Mouse (Mus musculus) embryo, embryonic 10.5 days (tissue): ENCODE measurements at regions not wholly inside any gene's neighbourhood (a gene's known extent, or its start where the extent isn't known, plus 50 kb on each side); places are given as distances from the start of the nearest gene placed in this dataset.
A peak's percentile ranks its signal among the peaks of the same experiment; 100 is the strongest.
"Not testable (repeated sequence)": the region's sequence is repeated elsewhere in the genome, so short reads cannot be mapped to it uniquely, and the experiment has no call there.

Experiments
- DNase-seq: peaks from one replicate; pipeline ENCODE4 v3.0.0-alpha.2; 2015; ENCODE audit warnings: low spot score

DNA sequence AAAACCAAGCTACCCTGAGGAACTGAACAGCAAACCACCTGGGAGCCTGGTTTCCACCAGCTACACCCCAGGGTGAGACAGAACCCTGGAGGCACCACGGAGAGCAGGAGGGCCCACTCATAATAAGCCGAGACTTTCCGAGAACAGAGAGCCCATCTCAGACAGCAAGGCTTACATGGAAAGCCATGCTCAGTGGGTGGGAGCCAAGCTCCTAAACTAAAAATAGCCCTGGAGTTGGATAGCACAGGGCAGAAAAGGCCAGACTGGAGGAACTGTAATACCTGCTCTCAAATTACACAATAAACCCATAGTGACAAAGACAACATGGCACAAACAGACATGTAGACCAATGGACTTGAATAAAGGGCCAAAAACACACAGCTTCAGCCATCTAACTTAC is 69.9 kb downstream of the Fbxo4 start:
- no peak for DNase-seq

DNA sequence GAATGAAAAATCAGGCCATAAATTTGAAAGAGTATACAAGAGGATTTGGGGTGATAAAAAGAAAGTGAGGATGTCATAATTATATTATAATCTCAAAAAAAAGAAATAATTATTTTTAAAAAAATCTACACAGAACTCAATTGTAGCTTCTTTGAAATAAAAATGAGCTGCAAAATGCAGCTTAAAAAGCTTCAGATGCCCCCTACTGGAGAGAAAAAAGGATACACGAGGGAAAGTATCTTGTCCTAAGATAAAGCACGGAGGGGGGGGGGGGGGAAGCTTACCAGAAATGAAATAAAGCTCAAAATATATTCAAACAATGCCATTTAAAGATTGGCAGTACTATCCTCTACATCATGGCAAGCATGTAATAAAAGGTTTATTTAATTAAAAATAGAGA is 70.7 kb downstream of the Fbxo4 start:
- DNase-seq: peak; percentile 54

DNA sequence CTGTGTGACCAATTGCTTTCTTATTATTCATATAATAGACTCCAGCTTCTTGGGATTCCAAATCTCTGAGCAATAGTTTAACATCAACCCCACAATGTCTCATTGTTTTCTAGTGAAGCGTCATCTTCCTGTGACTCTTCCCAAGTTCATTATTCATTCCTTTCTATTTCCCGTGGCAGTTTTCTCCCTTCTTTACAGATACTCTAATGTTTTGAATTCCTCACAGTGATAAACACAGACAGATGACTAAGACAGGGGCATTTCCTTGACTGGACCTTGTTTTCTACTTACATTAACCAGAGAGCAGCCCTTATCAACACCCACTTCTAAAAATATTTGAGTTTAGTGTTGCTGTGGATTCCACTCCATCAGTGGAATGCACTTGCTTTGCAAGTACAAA is 73.8 kb downstream of the Fbxo4 start:
- no peak for DNase-seq

DNA sequence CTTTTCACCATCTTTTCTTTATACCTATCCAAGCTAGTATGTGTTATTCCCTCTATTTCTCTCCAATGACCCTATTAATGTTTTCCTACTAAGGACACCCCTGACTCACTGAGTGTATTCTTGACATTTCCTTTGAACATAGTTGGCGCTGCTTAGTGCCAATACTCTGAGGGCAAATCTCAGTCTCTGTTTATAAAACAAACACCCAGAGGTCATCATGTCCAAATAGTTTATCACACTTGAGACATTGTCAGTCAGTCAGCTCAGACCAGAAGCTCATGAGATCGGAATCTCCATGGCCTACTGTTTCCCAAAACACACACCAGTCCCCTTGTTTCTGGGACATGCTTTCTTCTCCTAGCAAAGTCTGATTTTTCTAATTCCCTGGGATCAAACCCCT is 100.9 kb downstream of the Fbxo4 start:
- peak; percentile 7 for DNase-seq

DNA sequence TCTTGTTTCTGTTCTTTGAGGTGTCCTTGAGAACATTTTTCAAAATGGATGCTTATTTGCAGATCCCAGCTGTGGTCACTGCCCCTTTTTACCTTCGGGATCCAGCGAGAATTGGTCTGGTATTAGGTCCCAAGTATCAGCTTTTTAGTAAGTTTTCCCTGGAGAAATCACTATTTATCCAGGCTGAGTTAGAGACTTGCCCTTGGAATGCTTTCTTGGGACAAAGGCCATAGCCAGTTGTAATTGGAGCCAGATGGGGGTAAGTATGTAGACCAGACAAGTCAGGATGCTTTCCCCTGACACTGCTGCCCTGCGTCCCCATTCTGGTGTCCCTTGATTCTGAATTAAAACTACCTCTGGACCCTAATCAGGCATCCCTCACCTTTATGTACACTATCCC is 101.9 kb downstream of the Fbxo4 start:
- DNase-seq: peak; percentile 44

DNA sequence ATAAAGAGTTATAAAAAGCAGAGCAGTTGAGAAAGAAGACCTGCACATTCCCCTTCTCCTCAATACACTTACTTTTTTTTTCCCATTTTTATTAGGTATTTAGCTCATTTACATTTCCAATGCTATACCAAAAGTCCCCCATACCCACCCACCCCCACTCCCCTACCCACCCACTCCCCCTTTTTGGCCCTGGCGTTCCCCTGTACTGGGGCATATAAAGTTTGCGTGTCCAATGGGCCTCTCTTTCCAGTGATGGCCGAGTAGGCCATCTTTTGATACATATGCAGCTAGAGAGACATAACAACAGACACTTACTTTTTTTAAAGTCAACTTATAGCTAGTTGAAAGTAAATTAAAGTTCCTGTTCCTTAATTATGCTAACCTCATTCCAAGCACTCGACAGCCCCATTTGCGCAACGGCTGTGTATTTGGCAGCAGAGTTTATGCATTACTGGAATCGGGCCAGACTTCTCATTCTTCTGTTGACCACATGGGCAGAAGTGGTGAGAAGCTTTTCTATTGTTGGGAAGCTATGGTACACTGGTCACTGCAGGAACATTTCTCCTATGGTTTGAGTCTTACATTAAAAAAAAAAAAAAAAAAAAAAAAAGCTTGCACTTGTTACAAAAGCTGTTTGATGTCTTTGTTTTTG is 104.0 kb downstream of the Fbxo4 start:
- not testable (repeated sequence) for DNase-seq

DNA sequence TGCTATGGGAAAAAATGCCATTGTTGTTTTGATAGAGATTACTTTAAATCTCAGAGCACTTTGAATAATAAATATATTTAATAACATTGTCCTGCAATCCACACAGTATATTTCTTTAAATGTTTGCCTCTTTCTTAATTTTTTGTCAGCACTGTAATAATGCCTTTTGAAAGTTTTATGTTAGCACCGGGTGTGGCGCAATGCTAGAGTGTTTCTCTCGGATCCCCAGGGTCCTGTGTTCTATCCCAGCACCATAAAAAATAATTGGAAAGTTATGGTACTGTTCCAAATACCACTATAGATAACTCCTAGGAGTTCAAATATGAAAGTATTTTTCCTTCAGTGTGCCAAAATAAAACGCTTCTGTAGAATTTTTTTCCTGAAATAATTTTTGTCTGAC is 147.6 kb downstream of the Fbxo4 start:
- no peak for DNase-seq

DNA sequence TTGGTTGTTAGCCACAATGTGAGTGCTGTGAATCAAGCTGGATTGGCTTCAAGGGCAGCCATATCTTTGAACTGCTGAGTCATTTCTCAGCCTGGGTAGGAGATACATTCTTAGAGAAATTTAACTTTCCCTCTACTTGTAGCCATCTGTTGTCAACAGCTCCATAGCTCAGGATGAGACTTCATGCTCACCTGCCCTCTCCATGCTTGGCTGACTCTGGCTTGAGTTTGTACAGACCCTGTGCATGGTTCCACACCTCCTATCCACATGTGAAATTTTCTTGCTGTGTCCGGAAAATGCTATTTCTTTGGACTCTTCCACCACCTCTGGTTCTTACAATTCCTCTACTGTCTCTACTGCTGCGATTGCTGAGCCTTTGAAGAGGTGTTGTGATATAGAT is 173.9 kb downstream of the Fbxo4 start:
- no peak for DNase-seq

DNA sequence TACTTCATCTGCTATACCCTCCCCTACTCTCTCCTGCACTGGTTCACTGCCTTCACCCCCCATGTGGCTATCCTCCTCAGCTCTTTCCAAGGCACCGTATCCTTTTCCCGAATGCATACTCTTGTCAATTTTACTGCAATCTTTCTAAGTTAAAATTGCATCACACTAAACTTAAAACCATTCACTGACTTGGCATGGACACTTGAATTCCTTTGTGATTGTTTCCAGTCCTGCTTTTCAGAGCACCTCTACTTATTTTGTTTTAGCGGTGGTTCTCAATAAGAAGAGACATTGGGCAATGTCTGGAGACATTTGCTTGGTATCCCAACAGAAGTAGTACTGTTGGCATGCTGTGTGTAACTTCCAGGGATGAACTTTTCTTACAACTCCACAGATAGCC is 192.6 kb upstream of the Ghr start:
- DNase-seq: no peak

DNA sequence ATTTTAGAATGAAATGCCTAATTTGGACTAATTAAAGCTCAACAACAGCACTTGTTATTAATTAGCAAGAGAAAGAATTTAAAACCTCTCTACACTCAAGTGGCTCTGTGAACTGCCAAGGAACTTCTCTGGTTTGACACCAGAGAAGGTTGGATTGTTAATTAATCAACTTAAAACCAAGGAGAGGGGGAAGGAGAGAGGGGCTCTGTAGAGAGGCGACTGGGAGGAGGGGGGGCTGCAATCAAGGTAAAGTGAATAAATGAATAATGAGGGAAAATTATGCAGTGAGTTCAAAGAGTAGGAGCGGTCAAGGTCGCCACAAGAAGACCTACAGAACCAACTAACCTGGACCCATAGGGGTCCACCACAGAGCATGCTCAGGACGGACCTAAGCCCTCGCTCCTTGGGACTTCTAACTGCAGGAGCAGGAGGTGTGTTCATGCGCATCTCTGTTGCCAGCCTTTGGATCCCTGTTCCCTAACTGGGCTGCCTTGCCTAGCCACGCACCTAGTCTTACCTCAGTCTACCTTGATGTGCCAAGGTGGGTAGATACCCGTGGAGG is 189.0 kb upstream of the Ghr start:
- DNase-seq: no peak

DNA sequence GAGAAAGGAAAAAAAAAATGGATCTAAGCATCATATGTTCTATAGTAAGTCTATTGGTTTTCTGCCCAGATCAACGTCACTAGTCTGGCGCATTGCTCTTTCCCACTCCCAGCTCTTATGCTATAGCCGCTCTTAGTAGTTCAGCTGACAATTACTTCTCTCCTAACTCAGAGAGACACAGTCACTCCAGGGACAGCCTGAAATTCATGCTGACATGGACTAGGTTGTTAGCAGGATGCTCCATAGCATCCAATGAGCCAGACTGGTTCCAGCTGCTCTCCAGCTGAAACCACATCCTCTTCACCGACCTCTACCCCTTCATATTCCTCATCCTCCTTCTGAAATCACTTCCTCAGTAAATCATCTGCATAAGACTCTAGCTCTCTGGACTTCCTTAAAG is 187.0 kb upstream of the Ghr start:
- DNase-seq: no peak

DNA sequence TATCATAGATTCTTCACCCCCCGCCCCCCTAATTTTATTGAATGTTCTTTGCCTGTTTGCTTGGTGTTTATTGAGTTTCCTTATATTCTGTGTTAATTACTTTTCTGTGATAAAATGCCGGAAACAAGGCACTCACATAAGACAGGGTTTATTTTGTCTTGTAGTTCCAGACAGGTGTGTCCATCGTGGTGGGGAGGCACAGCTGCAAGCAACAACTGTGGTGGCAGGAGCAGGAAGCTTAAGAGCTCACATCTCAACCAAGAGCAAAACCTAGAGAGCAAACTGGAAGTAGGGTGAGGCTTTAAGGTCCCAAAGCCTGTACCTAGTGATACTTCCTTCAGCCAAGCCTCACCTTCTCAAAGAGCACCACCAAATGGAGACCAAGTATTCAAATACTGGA is 181.4 kb upstream of the Ghr start:
- no peak for DNase-seq

DNA sequence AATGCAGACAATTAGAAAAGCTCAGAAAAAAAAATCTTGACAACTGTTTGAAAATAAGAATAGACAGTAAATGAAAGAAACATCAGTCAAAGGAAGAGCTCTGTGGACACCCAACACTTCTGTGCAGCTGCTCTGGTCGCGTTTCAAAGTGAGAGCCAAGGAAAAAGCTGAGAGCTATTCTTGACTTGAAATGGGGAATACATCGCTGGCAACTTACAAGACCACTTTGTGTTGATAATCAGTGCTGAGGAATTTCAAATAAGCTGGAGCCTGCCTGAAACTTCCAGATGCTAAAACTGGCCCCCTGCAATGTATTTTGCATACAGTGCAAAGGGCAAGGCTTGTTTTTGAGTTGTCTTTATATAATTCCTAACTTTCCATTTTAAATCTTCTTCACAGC is 177.1 kb upstream of the Ghr start:
- no peak for DNase-seq

DNA sequence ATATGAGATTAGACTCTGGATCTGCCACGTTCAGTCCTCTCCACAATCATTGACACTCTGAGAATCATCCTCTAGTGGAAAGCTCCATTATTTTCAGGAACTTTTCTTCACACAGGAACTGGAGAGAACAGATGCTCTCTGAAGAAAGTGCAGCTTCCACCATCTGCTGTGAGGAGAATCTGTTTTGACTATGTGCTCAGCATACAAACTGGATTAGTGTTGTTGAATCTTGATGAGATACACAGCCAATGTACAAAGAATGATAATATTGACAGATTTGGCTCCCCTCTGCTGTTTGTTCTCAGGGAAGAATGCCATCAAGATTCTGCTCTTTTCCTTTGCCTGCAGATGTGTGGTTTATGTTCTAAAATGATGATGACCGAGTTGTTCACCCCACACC is 172.3 kb upstream of the Ghr start:
- no peak for DNase-seq

DNA sequence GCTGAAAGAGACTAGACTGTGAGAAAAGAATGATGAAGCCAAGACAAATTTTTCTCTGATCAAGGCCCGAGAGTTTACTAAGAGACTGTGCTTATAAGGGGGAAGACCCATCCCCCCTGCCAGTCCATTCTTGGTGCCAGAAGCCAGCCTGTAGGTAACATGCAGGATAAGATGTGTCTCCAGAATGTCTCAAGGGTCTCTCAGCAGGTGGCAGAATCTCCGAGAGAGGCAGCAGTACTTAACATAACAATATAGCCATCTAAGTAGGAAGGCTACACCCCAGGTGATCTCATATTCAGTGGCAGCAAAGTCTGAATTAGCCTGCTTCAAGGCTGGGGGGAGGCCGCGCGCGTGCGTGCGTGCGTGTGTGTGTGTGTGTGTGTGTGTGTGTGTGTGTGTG is 164.8 kb upstream of the Ghr start:
- not testable (repeated sequence) for DNase-seq

DNA sequence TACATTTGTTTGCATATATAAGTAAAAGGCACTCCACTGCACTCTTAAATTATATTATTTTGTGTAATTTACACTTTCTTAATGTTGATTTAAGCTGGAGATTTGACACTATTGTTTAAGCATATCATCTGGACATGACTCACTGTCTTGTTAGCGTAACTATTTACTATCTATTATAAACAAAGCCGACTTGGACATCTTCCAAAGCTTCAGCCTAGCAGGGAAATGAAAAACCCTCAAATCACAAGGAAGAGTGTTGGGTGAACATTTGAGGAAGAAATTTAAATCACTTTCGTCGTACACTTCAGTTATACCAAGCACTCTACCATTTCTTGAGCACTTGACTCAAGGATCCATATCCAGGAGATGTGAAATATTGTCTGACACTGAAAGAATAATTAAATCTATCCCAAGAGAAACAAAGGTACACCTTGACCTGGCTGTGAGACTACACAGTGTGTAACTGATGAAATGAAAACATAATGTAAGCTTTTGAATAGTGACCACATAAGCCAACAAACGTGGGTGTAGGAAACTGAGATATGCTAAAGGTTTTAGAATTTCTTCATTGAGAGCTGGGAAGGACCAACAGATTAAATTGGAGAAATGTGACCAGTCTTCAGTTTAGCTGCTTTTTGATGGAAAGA is 160.0 kb upstream of the Ghr start:
- no peak for DNase-seq

DNA sequence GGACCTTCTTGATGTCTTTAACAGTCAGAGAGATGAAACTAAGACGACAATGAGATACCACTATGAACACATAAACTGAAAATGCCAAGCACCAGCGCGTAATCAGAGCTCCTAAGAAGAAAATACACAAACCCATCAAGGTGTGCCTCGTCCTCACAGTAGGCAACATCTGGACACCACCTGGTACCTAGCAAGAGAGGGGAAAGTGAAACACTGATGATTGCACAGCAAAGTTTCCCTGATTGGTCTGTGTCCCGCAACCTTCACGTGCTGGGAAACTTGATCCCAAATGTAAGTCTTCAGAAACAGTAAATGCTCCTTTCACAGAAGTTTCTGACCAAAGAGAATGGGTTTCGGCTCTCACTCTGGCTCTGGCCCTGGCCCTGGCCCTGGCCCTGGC is 158.9 kb upstream of the Ghr start:
- peak; percentile 2 for DNase-seq

DNA sequence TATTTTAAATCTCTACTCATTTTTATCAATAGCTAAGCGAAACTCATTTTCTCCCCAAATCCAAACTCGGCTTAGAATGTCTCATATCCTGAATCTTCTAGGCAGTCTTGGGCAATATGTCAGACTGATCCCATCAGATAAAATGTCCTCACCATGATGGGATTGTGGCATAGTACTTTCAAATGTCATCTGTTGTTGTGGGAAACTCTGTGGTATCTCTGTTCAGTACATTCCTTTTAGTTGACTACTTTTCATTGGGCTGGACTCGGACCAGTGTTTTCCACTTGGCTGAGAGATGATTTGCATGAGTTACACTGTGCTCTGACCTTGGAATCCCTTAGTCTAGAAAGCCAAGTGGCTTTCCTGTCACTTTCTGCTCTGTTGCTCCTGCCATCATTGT is 141.9 kb upstream of the Ghr start:
- DNase-seq: no peak

DNA sequence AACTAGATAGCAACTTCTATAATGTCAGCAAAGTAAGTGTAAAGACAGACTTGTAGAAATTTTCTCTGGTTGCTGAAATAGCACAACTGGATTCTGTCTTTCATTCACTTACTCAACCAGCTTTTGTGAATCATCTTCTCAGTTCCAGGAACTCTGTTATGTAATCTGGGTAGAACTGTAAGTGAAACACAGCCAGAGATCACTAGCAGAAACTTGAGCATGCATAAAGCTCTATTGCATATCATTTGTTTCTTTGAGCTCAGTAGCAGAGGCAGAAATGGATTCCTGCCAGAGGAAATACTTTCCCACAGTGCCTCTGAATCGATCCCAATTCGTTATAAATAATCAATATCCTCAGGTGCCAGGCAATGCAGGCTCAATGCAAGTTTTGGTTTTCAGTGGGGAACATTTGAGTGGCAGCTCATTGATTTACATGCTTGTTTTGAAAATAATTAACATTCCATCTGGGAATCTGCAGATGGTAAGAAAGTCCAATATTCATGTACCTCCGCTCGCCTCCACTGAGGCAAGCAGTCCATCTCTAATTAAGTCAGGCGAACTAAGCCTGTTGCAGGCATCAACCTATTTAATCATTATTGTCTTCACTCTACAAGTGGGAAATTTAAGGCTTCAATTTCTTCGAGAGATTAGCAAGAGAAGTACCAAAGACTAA is 137.5 kb upstream of the Ghr start:
- DNase-seq: no peak

DNA sequence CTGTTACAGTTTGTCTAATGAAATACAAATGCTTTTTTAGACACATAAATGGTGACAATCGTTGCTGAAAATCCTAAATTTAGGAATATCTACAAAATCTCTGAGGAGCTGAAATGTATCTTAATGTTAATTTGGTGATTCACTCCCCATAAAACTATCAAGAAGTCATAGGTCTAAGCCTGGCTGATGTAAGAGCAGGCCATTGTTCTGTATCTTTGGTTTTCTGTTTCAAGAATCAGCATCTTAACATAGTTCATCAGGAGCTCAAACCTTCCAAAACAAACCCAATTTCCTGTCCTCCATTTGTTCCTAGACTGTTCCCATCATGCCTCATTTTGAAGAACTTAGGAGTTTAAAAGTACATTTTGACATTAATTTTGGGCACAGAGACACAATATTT is 128.5 kb upstream of the Ghr start:
- DNase-seq: no peak

DNA sequence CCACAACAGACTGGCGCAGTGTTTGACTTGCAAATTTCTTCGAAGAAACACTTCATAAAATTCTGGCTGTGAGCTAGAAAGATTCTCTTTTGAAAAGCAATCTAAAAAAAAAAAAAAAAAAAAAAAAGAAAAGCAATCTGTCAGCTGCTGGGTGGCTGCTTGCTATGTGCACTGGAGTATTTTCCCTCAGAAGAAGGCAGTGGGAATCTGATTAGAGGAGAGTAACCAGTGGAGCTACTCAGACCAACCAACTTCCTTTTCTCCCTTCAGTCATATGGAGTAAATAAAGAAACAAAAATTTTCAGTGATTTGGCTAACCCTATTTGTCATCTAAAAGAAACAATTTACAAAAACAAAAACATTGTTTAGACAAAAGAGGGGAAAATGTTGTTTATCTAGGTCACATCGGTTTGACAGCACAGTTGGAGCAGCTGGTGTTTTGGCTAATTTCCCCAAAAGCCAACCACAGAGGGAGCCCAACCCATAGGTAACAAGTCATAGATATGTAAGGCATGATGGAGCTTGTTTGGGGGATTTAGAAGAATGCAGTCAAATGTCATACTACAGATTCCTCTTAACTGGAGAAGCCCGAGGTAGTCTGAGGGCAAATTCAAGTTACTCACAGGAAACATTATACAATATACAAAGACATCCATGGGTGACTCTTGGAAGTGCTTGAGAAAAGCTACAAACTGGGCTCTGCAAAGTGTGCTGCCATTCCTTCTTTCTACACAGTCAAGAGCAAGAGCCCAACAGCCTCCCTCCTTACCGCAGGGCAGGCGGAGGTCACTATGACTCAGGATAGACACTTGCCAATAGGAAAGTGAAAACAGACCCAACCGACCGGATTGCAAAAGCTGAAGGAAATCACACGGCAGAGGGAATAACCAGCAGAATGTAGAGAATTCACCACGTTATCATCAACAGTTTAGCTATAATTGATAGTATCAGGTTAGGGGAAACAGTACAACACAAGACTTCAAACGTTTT is 124.1 kb upstream of the Ghr start:
- peak; percentile 4 for DNase-seq

DNA sequence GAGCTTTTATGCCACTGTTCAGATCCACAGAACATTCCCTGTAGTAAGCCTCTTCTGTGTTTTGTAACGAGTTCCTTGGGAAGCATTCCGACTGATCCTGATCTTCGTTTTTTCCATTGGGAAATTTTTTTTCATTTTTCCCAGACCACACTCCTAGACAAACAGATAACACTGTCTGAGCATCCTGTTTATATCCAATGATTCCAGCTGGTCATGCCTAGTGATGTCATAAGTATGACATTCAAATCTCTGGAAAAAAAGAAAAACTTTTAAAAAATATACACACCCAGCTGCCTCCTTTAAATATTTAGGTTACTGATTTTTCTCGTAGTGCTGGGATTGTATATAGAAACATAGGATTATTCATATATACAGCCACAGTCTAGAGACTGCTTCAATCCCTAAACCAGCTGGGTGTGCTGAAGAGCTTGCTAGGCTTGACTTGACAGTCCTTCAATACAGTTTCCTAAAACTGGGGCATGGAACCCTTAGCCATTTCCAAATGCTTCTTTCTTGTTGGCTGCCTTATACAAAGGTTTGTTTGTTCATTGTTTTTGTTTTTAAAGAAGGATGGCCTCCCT is 116.0 kb upstream of the Ghr start:
- DNase-seq: no peak
